ENCODE assay signal across 8 mouse cellular contexts in the genomic region with DNA sequence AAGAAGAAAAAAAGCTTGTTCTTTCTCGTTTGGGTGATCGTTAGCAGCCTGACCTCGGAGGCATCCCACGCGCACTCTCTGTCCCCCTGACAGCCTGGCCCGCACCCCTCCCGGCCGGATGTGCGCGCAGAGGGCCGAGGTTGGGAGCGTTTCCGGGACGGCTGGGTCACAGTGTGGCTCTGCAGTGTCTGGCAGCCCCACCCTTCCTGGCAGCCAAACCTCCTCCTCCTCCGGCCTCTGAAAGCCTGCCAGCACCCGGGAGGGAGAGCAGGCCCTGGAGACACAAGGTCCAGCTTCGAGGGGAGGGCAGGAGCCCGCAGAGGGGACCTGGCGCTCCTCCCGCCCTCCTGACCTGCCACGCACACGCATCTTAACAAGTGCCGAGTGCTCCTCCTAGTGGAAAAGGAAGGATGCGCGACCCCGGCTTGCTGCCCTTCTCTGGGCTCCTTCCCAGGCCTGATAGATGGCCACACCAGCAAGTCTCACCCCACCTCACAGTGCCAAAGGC.
A peak's percentile ranks its signal among the peaks of the same experiment; 100 is the strongest.
DNase-seq lines count a peak whose midpoint lies in the region; ATAC-seq and TF ChIP-seq lines count a peak whose summit lies in the region.

No protein-coding gene starts in this region.

- H3K4me3 ChIP-seq in CH12.LX (replicated peaks in 1 of 3; ENCODE audit: low read depth in 2 of 3, low read length in 2 of 3, poor library complexity in 1 of 3) = peak overlapping the region; percentile 29 to 48 (median 39)
- peak overlapping the region; percentile 44 for H3K4me3 ChIP-seq in forebrain, embryonic 15.5 days
- H3K4me3 ChIP-seq in neural tube, embryonic 14.5 days (ENCODE audit: low read depth, low read length) = peak overlapping the region; percentile 32
- H3K4me3 ChIP-seq in testis, adult 2 months (ENCODE audit: control insufficient read depth, low read depth, low read length) = peak overlapping the region; percentile 79

- peak; percentile 86 for TF ChIP-seq RAD21 in CH12.LX (IDR thresholded peaks at IDR 0.05; ENCODE audit: low read depth, low read length)

- H3K27me3 ChIP-seq in CH12.LX (replicated peaks) = peaks cover 16% of the 10 kb centered on the region
- no peaks in the 10 kb centered on the region; the same call in 1 of the 2 replicates for H3K27me3 ChIP-seq in forebrain, embryonic 15.5 days
- H3K27me3 ChIP-seq in neural tube, embryonic 14.5 days (ENCODE audit: control insufficient read depth, insufficient read depth, low read length) = no peaks in the 10 kb centered on the region
- H3K27me3 ChIP-seq in testis, adult 2 months (ENCODE audit: control insufficient read depth, insufficient read depth, low read length) = no peaks in the 10 kb centered on the region

- under 1% methylated on average over 26 of the region's 26 CpGs for WGBS in forebrain, embryonic 15.5 days
- 2% methylated on average over 24 of the region's 26 CpGs for whole genome bisulfite sequencing in neural tube, embryonic 14.5 days

- in situ Hi-C loops in CH12.LX (cut with MboI; ENCODE audit: low pct_ligation_motif_present, low pct_unique_long_range_greater_than_20kb, low sequenced_read_pairs) = no loop called here

- no peak for TF ChIP-seq EP300 in CH12.LX (IDR thresholded peaks at IDR 0.05; ENCODE audit: low read length)

- peak; percentile 32 to 91; a peak in 3 of 4 replicates for TF ChIP-seq CTCF in CH12.LX (conservative IDR thresholded peaks at IDR 0.05 in 1 of 2, IDR thresholded peaks at IDR 0.05 in 1 of 2; ENCODE audit: low read depth in 2 of 2, low read length in 2 of 2)
- peak; percentile 58; the same call in 1 of the 2 replicates for TF ChIP-seq CTCF in testis, adult 2 months (IDR thresholded peaks at IDR 0.05; ENCODE audit: control insufficient read depth, insufficient read depth, insufficient replicate concordance, low read depth, low read length)

- TF ChIP-seq POLR2A in CH12.LX (IDR thresholded peaks at IDR 0.05; ENCODE audit: low read depth, low read length) = peak; percentile 55; the same call in 1 of the 2 replicates
- TF ChIP-seq POLR2A in testis, adult 2 months (IDR thresholded peaks at IDR 0.05; ENCODE audit: control insufficient read depth, low read depth, low read length) = peak; percentile 68

- H3K36me3 ChIP-seq in CH12.LX (replicated peaks in 1 of 2; ENCODE audit: control insufficient read depth in 1 of 2, insufficient read depth in 1 of 2, low read length in 1 of 2) = no peaks in the 10 kb centered on the region
- no peaks in the 10 kb centered on the region for H3K36me3 ChIP-seq in forebrain, embryonic 15.5 days
- H3K36me3 ChIP-seq in neural tube, embryonic 14.5 days (ENCODE audit: control insufficient read depth, insufficient read depth, low read length) = no peaks in the 10 kb centered on the region
- no peaks in the 10 kb centered on the region for H3K36me3 ChIP-seq in testis, adult 2 months (ENCODE audit: control insufficient read depth, insufficient read depth, low read length)

- no peak overlapping the region for H3K27ac ChIP-seq in CH12.LX (ENCODE audit: insufficient read depth, low read depth)
- H3K27ac ChIP-seq in forebrain, embryonic 15.5 days (replicated peaks) = no peak overlapping the region
- H3K27ac ChIP-seq in neural tube, embryonic 14.5 days (ENCODE audit: low read depth, low read length) = no peak overlapping the region
- peak overlapping the region; percentile 51 for H3K27ac ChIP-seq in testis, adult 2 months (ENCODE audit: control insufficient read depth, insufficient read depth, low read depth, low read length)

- H3K4me1 ChIP-seq in CH12.LX (ENCODE audit: control insufficient read depth in 1 of 2, insufficient read depth in 2 of 2) = peaks cover 0 to 15% of the 10 kb centered on the region in 2 experiments; a peak in 2 of 4 replicates
- H3K4me1 ChIP-seq in forebrain, embryonic 15.5 days = peaks cover 14% of the 10 kb centered on the region
- peaks cover 5% of the 10 kb centered on the region; the same call in 1 of the 2 replicates for H3K4me1 ChIP-seq in neural tube, embryonic 14.5 days (ENCODE audit: control insufficient read depth, insufficient read depth, low read length)
- peaks cover 17% of the 10 kb centered on the region for H3K4me1 ChIP-seq in testis, adult 2 months (ENCODE audit: control insufficient read depth, insufficient read depth, low read length)

- peak; percentile 85 for DNase-seq in CH12.LX (ENCODE audit: extremely low read depth)
- DNase-seq in cerebellum, adult 11 months = peak; percentile 91
- peak; percentile 99 for DNase-seq in heart, postnatal 25 days (ENCODE audit: low spot score)
- peak; percentile 71 to 91 for DNase-seq in layer of hippocampus, adult 18-20 months (ENCODE audit: low spot score in 2 of 2)
- DNase-seq in lung, adult 18-20 months = peak; percentile 98 to 99

- H3K9ac ChIP-seq in CH12.LX (ENCODE audit: insufficient read depth, low read depth) = peak overlapping the region; percentile 46
- peak overlapping the region; percentile 51 for H3K9ac ChIP-seq in forebrain, embryonic 15.5 days (replicated peaks)
- peak overlapping the region; percentile 39 for H3K9ac ChIP-seq in neural tube, embryonic 14.5 days (replicated peaks; ENCODE audit: low read depth, low read length)

- dilution Hi-C loops in CH12.LX (cut with MboI; ENCODE audit: extremely low pct_ligation_motif_present, extremely low pct_unique_long_range_greater_than_20kb, low sequenced_read_pairs) = no loop called here

- H3K9me3 ChIP-seq in CH12.LX (replicated peaks; ENCODE audit: low read length) = no peaks in the 10 kb centered on the region
- H3K9me3 ChIP-seq in forebrain, embryonic 15.5 days = no peaks in the 10 kb centered on the region
- no peaks in the 10 kb centered on the region for H3K9me3 ChIP-seq in neural tube, embryonic 14.5 days (ENCODE audit: control insufficient read depth, low read length)

- no peaks in the 10 kb centered on the region for H3K79me2 ChIP-seq in CH12.LX (replicated peaks; ENCODE audit: control insufficient read depth, extremely low read depth, insufficient read depth, poor library complexity, severe bottlenecking)

- intact Hi-C loops in heart, postnatal 25 days (cut with DNase I) = loop anchor here (1.0 to 2.0 kb wide), 4 partner anchors 121 to 454 kb away; no protein-coding TSS in a partner anchor

- peak; percentile 73 for ATAC-seq in forebrain, embryonic 15.5 days (replicated peaks)
- peak; percentile 65 for ATAC-seq in neural tube, embryonic 14.5 days (ENCODE audit: low read depth)

- H3K4me2 ChIP-seq in CH12.LX (ENCODE audit: insufficient read depth, low read depth, poor library complexity, severe bottlenecking) = peak overlapping the region; percentile 53
- H3K4me2 ChIP-seq in forebrain, embryonic 15.5 days (replicated peaks) = peak overlapping the region; percentile 82
- H3K4me2 ChIP-seq in neural tube, embryonic 14.5 days (ENCODE audit: low read depth, low read length) = peak overlapping the region; percentile 73

TF ChIP-seq in CH12.LX, 34 proteins besides CTCF, POLR2A, EP300 and RAD21 (continues in another document):
- TF ChIP-seq ETS1 (conservative IDR thresholded peaks at IDR 0.05; ENCODE audit: low read depth, low read length) = no peak; the same call in 1 of the 2 replicates
- no peak for TF ChIP-seq KAT2A (IDR thresholded peaks at IDR 0.05; ENCODE audit: insufficient replicate concordance, low read length)
- TF ChIP-seq MAFK (IDR thresholded peaks at IDR 0.05; ENCODE audit: insufficient replicate concordance, low read length) = no peak
- TF ChIP-seq NRF1 (IDR thresholded peaks at IDR 0.05; ENCODE audit: low read depth, low read length) = peak; percentile 40; the same call in 1 of the 2 replicates
- TF ChIP-seq SMC3 (IDR thresholded peaks at IDR 0.05; ENCODE audit: low read depth, low read length) = peak; percentile 93
- peak; percentile 56; the same call in 1 of the 2 replicates for TF ChIP-seq RCOR1 (conservative IDR thresholded peaks at IDR 0.05; ENCODE audit: low read depth, low read length)
- no peak for TF ChIP-seq GABPA (IDR thresholded peaks at IDR 0.05; ENCODE audit: insufficient replicate concordance, low read depth, low read length)
- peak; percentile 76 for TF ChIP-seq ELF1 (IDR thresholded peaks at IDR 0.05; ENCODE audit: low read depth, low read length)
- TF ChIP-seq TCF12 (IDR thresholded peaks at IDR 0.05; ENCODE audit: low read depth, low read length) = no peak
- no peak for TF ChIP-seq UBTF (IDR thresholded peaks at IDR 0.05; ENCODE audit: low read depth, low read length)
- TF ChIP-seq JUN (IDR thresholded peaks at IDR 0.05; ENCODE audit: insufficient read depth, low read depth, low read length) = no peak
- no peak for TF ChIP-seq CHD1 (IDR thresholded peaks at IDR 0.05; ENCODE audit: low read depth, low read length)
- peak; percentile 54 for TF ChIP-seq MXI1 (IDR thresholded peaks at IDR 0.05; ENCODE audit: low read depth, low read length)
- TF ChIP-seq MAX (IDR thresholded peaks at IDR 0.05; ENCODE audit: low read length) = peak; percentile 87
- no peak for TF ChIP-seq TBP (conservative IDR thresholded peaks at IDR 0.05; ENCODE audit: low read depth, low read length)
- TF ChIP-seq MEF2A (IDR thresholded peaks at IDR 0.05; ENCODE audit: borderline replicate concordance, low read depth, low read length) = peak; percentile 62; the same call in 1 of the 2 replicates
- no peak for TF ChIP-seq ZNF384 (IDR thresholded peaks at IDR 0.05; ENCODE audit: low read depth, low read length)
- no peak for TF ChIP-seq E2F4 (IDR thresholded peaks at IDR 0.05; ENCODE audit: insufficient replicate concordance, low read depth, low read length)
- peak; percentile 77; the same call in 1 of the 2 replicates for TF ChIP-seq MYC (IDR thresholded peaks at IDR 0.05; ENCODE audit: low read depth, low read length)
- no peak for TF ChIP-seq POLR2AphosphoS2 (IDR thresholded peaks at IDR 0.05; ENCODE audit: low read depth, low read length)
- no peak; the same call in 1 of the 2 replicates for TF ChIP-seq SIN3A (IDR thresholded peaks at IDR 0.05; ENCODE audit: low read length)
- no peak for TF ChIP-seq USF2 (conservative IDR thresholded peaks at IDR 0.05; ENCODE audit: low read depth, low read length)
- TF ChIP-seq ZKSCAN1 (IDR thresholded peaks at IDR 0.05; ENCODE audit: borderline replicate concordance, low read depth, low read length) = no peak
- TF ChIP-seq HCFC1 (IDR thresholded peaks at IDR 0.05; ENCODE audit: low read depth, low read length) = peak; percentile 53
- peak; percentile 62 for TF ChIP-seq ZC3H11A (IDR thresholded peaks at IDR 0.05; ENCODE audit: low read depth, low read length)
- no peak for TF ChIP-seq JUND (conservative IDR thresholded peaks at IDR 0.05; ENCODE audit: low read depth, low read length)
- peak; percentile 33; the same call in 1 of the 2 replicates for TF ChIP-seq BHLHE40 (IDR thresholded peaks at IDR 0.05; ENCODE audit: low read depth, low read length)
- TF ChIP-seq CHD2 (IDR thresholded peaks at IDR 0.05; ENCODE audit: low read length) = no peak
- peak; percentile 94 for TF ChIP-seq MAZ (IDR thresholded peaks at IDR 0.05; ENCODE audit: low read depth, low read length)
- TF ChIP-seq ZMIZ1 (IDR thresholded peaks at IDR 0.05; ENCODE audit: low read depth, low read length) = no peak
- TF ChIP-seq USF1 (IDR thresholded peaks at IDR 0.05; ENCODE audit: low read depth, low read length) = no peak
